Mouse (Mus musculus): ENCODE measurements around the gene Asb8.
A peak's percentile ranks its signal among the peaks of the same experiment; 100 is the strongest.

Asb8 gene

GRCm38 (mm10) chr15:98155272-98155671 is 10.2 kb downstream of the Asb8 start:
- no peak for DNase-seq (ENCODE audit: low spot score)

GRCm38 (mm10) chr15:98154631-98155030 is 10.8 kb downstream of the Asb8 start:
- DNase-seq (ENCODE audit: low spot score): no peak

GRCm38 (mm10) chr15:98154146-98154545 is 11.3 kb downstream of the Asb8 start:
- no peak for DNase-seq (ENCODE audit: low spot score)

- DNase-seq (ENCODE audit: low spot score): peak; percentile 41
Measured at GRCm38 (mm10) chr15:98153625-98154024, 11.8 kb downstream of the Asb8 start.

- no peak for DNase-seq (ENCODE audit: low spot score)
Measured at GRCm38 (mm10) chr15:98152916-98153315, 12.5 kb downstream of the Asb8 start.

- no peak for DNase-seq (ENCODE audit: low spot score)
Measured at GRCm38 (mm10) chr15:98149166-98149602, 16.2 kb downstream of the Asb8 start.

- no peak for DNase-seq (ENCODE audit: low spot score)
Measured at GRCm38 (mm10) chr15:98148356-98148755, 17.1 kb downstream of the Asb8 start.

GRCm38 (mm10) chr15:98145559-98146181 is 19.8 kb downstream of the Asb8 start:
- DNase-seq (ENCODE audit: low spot score): peak; percentile 93

GRCm38 (mm10) chr15:98144861-98145507 is 20.4 kb downstream of the Asb8 start:
- DNase-seq (ENCODE audit: low spot score): no peak

GRCm38 (mm10) chr15:98142515-98142914 is 22.9 kb downstream of the Asb8 start:
- no peak for DNase-seq (ENCODE audit: low spot score)

- DNase-seq (ENCODE audit: low spot score): no peak
Measured at GRCm38 (mm10) chr15:98140809-98141208, 24.6 kb downstream of the Asb8 start.

GRCm38 (mm10) chr15:98139763-98140162 is 25.7 kb downstream of the Asb8 start:
- no peak for DNase-seq (ENCODE audit: low spot score)

- DNase-seq (ENCODE audit: low spot score): no peak
Measured at GRCm38 (mm10) chr15:98136871-98137270, 28.6 kb downstream of the Asb8 start.

- no peak for DNase-seq (ENCODE audit: low spot score)
Measured at GRCm38 (mm10) chr15:98135671-98136070, 29.8 kb downstream of the Asb8 start.

- no peak for DNase-seq (ENCODE audit: low spot score)
Measured at GRCm38 (mm10) chr15:98134666-98135065, 30.8 kb downstream of the Asb8 start.

- no peak for DNase-seq (ENCODE audit: low spot score)
Measured at GRCm38 (mm10) chr15:98134034-98134433, 31.4 kb downstream of the Asb8 start.

- no peak for DNase-seq (ENCODE audit: low spot score)
Measured at GRCm38 (mm10) chr15:98133471-98133870, 32.0 kb downstream of the Asb8 start.

GRCm38 (mm10) chr15:98131942-98132655 is 33.3 kb downstream of the Asb8 start:
- peak; percentile 5 for DNase-seq (ENCODE audit: low spot score)

- no peak for DNase-seq (ENCODE audit: low spot score)
Measured at GRCm38 (mm10) chr15:98131451-98131850, 34.0 kb downstream of the Asb8 start.

GRCm38 (mm10) chr15:98131001-98131400 is 34.4 kb downstream of the Asb8 start:
- no peak for DNase-seq (ENCODE audit: low spot score)

- no peak for DNase-seq (ENCODE audit: low spot score)
Measured at GRCm38 (mm10) chr15:98120831-98121230, 44.6 kb downstream of the Asb8 start.

- DNase-seq (ENCODE audit: low spot score): no peak
Measured at GRCm38 (mm10) chr15:98119363-98119762, 46.1 kb downstream of the Asb8 start.

- no peak for DNase-seq (ENCODE audit: low spot score)
Measured at GRCm38 (mm10) chr15:98116287-98116686, 49.1 kb downstream of the Asb8 start.

All from lung, postnatal 25 days (tissue).